Mouse (Mus musculus): ENCODE measurements around the gene Sptbn4.

GRCm38 (mm10) chr7:27375274-27375673 lies 72.2 kb downstream of the Sptbn4 start:
- no peak for TF ChIP-seq CTCF (IDR thresholded peaks at IDR 0.05; ENCODE audit: control insufficient read depth, insufficient read depth, insufficient read length)
- TF ChIP-seq FOSL1 (IDR thresholded peaks at IDR 0.05; ENCODE audit: insufficient read depth, low read length, poor library complexity, severe bottlenecking): no peak
- TF ChIP-seq USF1 (IDR thresholded peaks at IDR 0.05; ENCODE audit: low read depth): no peak

Measured in C2C12 (cell line).